Mouse (Mus musculus) myocyte (in vitro differentiated cells): ENCODE data around the gene Gm10401.

Experiments
- CEBPB ChIP-seq: IDR thresholded peaks from 2 replicates; pipeline ENCODE4 v1.6.1; 2011; ENCODE audit warnings: mild to moderate bottlenecking, moderate library complexity; ENCODE audit not compliant: poor library complexity, insufficient read depth, severe bottlenecking
- MAX ChIP-seq: IDR thresholded peaks from one replicate; pipeline ENCODE4 v1.6.1; 2011; ENCODE audit warnings: low read depth, mild to moderate bottlenecking, control low read depth
- MYOD1 ChIP-seq, 3 experiments: IDR thresholded peaks; one replicate each; pipeline ENCODE4 v1.6.1; 2011; ENCODE audit warnings: control low read depth in 2 of 3, low read depth in 2 of 3, mild to moderate bottlenecking in 2 of 3, moderate library complexity in 1 of 3; ENCODE audit not compliant: insufficient read length in 2 of 3, control insufficient read depth in 1 of 3
- MYOG ChIP-seq, 3 experiments: IDR thresholded peaks; one replicate each; pipeline ENCODE4 v1.6.1; 2011; ENCODE audit warnings: control low read depth in 2 of 3, low read depth in 2 of 3, mild to moderate bottlenecking in 2 of 3; ENCODE audit not compliant: insufficient read length in 2 of 3, control insufficient read depth in 1 of 3, insufficient read depth in 1 of 3
- POLR2A ChIP-seq: IDR thresholded peaks from one replicate; pipeline ENCODE4 v1.6.1; 2011; ENCODE audit warnings: low read depth, mild to moderate bottlenecking, control low read depth, moderate library complexity; ENCODE audit not compliant: insufficient read length
- POLR2AphosphoS2 ChIP-seq: IDR thresholded peaks from one replicate; pipeline ENCODE4 v1.6.1; 2011; ENCODE audit warnings: low read depth, control low read depth; ENCODE audit not compliant: insufficient read length
- REST ChIP-seq: IDR thresholded peaks from one replicate; pipeline ENCODE4 v1.6.1; 2011; ENCODE audit warnings: mild to moderate bottlenecking, control low read depth, moderate library complexity; ENCODE audit not compliant: insufficient read depth, insufficient read length
- SRF ChIP-seq: IDR thresholded peaks from one replicate; pipeline ENCODE4 v1.6.1; 2011; ENCODE audit warnings: low read depth; ENCODE audit not compliant: control insufficient read depth, insufficient read length
- TCF12 ChIP-seq: IDR thresholded peaks from one replicate; pipeline ENCODE4 v1.6.1; 2011; ENCODE audit warnings: mild to moderate bottlenecking, control low read depth; ENCODE audit not compliant: poor library complexity, insufficient read depth, severe bottlenecking
- TCF3 ChIP-seq: IDR thresholded peaks from one replicate; pipeline ENCODE4 v1.6.1; 2011; ENCODE audit warnings: low read depth, control low read depth; ENCODE audit not compliant: insufficient read length
- USF1 ChIP-seq: IDR thresholded peaks from one replicate; pipeline ENCODE4 v1.6.1; 2011; ENCODE audit warnings: low read depth, mild to moderate bottlenecking, control low read depth, moderate library complexity

DNA sequence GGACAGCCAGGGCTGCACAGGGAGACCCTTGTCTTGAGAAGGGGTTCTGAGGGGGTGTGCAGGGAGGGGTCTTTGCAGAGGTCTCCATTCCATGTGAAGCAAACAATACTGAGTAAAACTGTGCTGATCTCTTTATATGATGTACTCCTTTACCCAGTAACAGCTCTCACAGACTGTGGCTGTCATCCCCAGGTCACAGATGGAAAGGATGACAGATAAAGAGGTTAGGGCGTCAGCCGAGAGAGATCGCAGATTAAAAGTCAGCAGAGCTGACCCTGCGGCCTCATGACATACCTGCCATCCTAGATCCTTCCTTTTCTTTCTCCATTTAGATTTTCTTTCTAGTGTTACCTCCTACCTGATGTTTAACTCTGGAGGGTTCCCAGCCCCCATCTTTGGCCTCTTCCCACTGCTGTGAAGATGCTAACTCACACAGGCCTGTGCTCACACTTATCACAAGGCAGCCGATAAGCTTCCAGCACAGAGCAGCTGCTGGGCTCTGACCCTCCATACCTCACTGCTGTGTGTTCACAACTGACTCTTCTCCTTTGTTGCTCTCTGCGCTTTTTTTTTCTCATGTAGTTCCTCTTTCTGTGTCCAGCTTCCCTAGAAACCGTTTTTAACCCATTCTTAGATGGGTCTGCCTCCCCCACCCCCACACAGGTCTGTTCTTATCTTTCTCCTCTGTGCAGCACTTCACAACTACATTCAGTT is 39.4 kb downstream of the Gm10401 start:
- no peak for TF ChIP-seq POLR2AphosphoS2
- TF ChIP-seq TCF12, result no peak
- TF ChIP-seq POLR2A, result no peak
- TF ChIP-seq MYOG (IDR thresholded peaks at IDR 0.05; ENCODE audit: control insufficient read depth in 1 of 3, insufficient read depth in 1 of 3, insufficient read length in 2 of 3, low read depth in 2 of 3), result peak in 1 of 3 experiments; percentile 30
- no peak for TF ChIP-seq CEBPB
- TF ChIP-seq MAX, result no peak
- no peak for TF ChIP-seq REST
- TF ChIP-seq TCF3, result no peak
- TF ChIP-seq USF1, result no peak
- TF ChIP-seq SRF, result no peak
- TF ChIP-seq MYOD1 (IDR thresholded peaks at IDR 0.05; ENCODE audit: control insufficient read depth in 1 of 3, insufficient read length in 2 of 3, low read depth in 2 of 3), result peak in 1 of 3 experiments; percentile 6
